Mouse (Mus musculus) left cerebral cortex, postnatal 10 days (tissue): ENCODE data around the gene Dna2. TPM values are rescaled to one million over a fixed set of nuclear protein-coding genes. Genes with fewer than 3 reads are reported as not detected.

Experiments
- DNase-seq, 2 experiments: peaks; one replicate each; pipeline ENCODE4 v3.0.0; 2021 to 2022; ENCODE audit warnings: low spot score in 2 of 2, mixed read lengths in 1 of 2; ENCODE audit errors: extremely low spot score in 1 of 2
- intact Hi-C: fragments of 180-260 bp; cut with DNase I; formaldehyde crosslinking; loops from one replicate; pipeline ENCODE4 v1.15.1; 2025
- total RNA-seq, 2 experiments: library from RNA; stranded (reverse); gene quantifications; 2 replicates each; pipeline ENCODE4 v1.2.3; 2021

Gene Dna2
- total RNA-seq, 2 experiments from 2014 or later = 1.6 to 2.3 TPM

- intact Hi-C loops = no loop called here
- peak in 1 of 2 experiments; percentile 33 for DNase-seq
Measured at GRCm38 (mm10) chr10:62971821-62972220, 25.0 kb downstream of the Dna2 start.

GRCm38 (mm10) chr10:62979667-62980038 lies 32.8 kb downstream of the Dna2 start:
- DNase-seq = no peak
- intact Hi-C loops = loop anchor here (1.0 kb wide), 1 partner anchor 45 kb away; the partner anchor contains the start of genes Hnrnph3 and Pbld2

GRCm38 (mm10) chr10:62980039-62980954 lies 33.5 kb downstream of the Dna2 start, which contains the start of gene Rufy2:
TSS of gene Rufy2 (plus strand) at chr10:62980223.
- DNase-seq = peak; percentile 89 to 94
- intact Hi-C loops = loop anchor here (1.0 kb wide), 1 partner anchor 44 kb away; the partner anchor contains the start of genes Hnrnph3 and Pbld2

GRCm38 (mm10) chr10:62984072-62984471 lies 37.2 kb downstream of the Dna2 start:
- DNase-seq = no peak

GRCm38 (mm10) chr10:62984495-62984894 lies 37.7 kb downstream of the Dna2 start:
- intact Hi-C loops = no loop called here
- no peak for DNase-seq

More at GRCm38 (mm10) chr10:62984072-62984471, 37.2 kb downstream of the Dna2 start:
- intact Hi-C loops = no loop called here

- DNase-seq = no peak
- intact Hi-C loops = no loop called here
Measured at GRCm38 (mm10) chr10:62987341-62987740, 40.5 kb downstream of the Dna2 start.

- no peak for DNase-seq
- intact Hi-C loops = no loop called here
Measured at GRCm38 (mm10) chr10:62990636-62991035, 43.8 kb downstream of the Dna2 start.

- no peak for DNase-seq
- intact Hi-C loops = no loop called here
Measured at GRCm38 (mm10) chr10:62993991-62994390, 47.2 kb downstream of the Dna2 start.

GRCm38 (mm10) chr10:63000584-63000983 lies 53.8 kb downstream of the Dna2 start:
- intact Hi-C loops = loop anchor here (10.0 kb wide), 1 partner anchor 324 kb away; no protein-coding TSS in a partner anchor
- DNase-seq = peak in 1 of 2 experiments; percentile 17

- intact Hi-C loops = loop anchor here (10.0 kb wide), 1 partner anchor 322 kb away; no protein-coding TSS in a partner anchor
- peak in 1 of 2 experiments; percentile 2 for DNase-seq
Measured at GRCm38 (mm10) chr10:63003252-63003651, 56.4 kb downstream of the Dna2 start.

- DNase-seq = peak in 1 of 2 experiments; percentile 8
Measured at GRCm38 (mm10) chr10:63004556-63004955, 57.7 kb downstream of the Dna2 start.

GRCm38 (mm10) chr10:63008193-63008592 lies 61.4 kb downstream of the Dna2 start:
- intact Hi-C loops = loop anchor here (10.0 kb wide), 1 partner anchor 317 kb away; no protein-coding TSS in a partner anchor
- DNase-seq = peak in 1 of 2 experiments; percentile 4

More at GRCm38 (mm10) chr10:63004556-63004955, 57.7 kb downstream of the Dna2 start:
- intact Hi-C loops = loop anchor here (10.0 kb wide), 1 partner anchor 320 kb away; no protein-coding TSS in a partner anchor

GRCm38 (mm10) chr10:63010268-63010667 lies 63.4 kb downstream of the Dna2 start:
- intact Hi-C loops = no loop called here
- no peak for DNase-seq

- DNase-seq = no peak
- intact Hi-C loops = no loop called here
Measured at GRCm38 (mm10) chr10:63011556-63011955, 64.7 kb downstream of the Dna2 start.

- intact Hi-C loops = no loop called here
Measured at GRCm38 (mm10) chr10:63013476-63013875, 66.7 kb downstream of the Dna2 start.

GRCm38 (mm10) chr10:63014168-63014567 lies 67.3 kb downstream of the Dna2 start:
- DNase-seq = no peak
- intact Hi-C loops = no loop called here

More at GRCm38 (mm10) chr10:63013476-63013875, 66.7 kb downstream of the Dna2 start:
- DNase-seq = no peak

GRCm38 (mm10) chr10:63019304-63019703 lies 72.5 kb downstream of the Dna2 start:
- intact Hi-C loops = no loop called here
- no peak for DNase-seq

GRCm38 (mm10) chr10:63021702-63022101 lies 74.9 kb downstream of the Dna2 start:
- intact Hi-C loops = loop anchor here (5.0 to 10.0 kb wide), 2 partner anchors 46 to 93 kb away; no protein-coding TSS in a partner anchor
- no peak for DNase-seq

- intact Hi-C loops = loop anchor here (5.0 to 10.0 kb wide), 2 partner anchors 45 to 92 kb away; no protein-coding TSS in a partner anchor
Measured at GRCm38 (mm10) chr10:63022541-63023120, 75.8 kb downstream of the Dna2 start.

More at GRCm38 (mm10) chr10:63022541-63023120, 75.8 kb downstream of the Dna2 start:
- no peak for DNase-seq
